Comparison of ENCODE assay signal across 11 mouse cellular contexts in the genomic region with DNA sequence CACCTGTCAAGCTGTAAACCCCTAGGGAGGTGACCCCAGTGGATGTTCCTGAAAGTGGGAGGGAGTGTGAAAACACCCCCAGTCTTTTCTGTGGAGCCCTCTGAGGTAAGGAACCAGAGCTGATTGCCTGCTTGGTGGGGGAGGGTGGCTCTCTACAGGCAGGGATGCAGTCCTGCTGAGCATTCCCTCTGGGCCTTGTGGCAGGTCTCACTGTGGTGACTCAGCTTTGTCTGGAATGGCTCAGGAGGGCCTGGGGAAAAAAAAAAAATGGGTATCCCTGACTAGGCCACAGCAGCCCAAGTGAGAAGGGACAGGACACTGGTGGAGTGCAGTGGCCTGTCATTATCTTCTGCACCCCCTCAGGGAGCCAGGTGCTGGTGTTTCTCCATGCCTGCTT. TPM values are rescaled to one million over a fixed set of nuclear protein-coding genes. Genes with fewer than 3 reads are reported as not detected.
DNase-seq lines count a peak whose midpoint lies in the region; ATAC-seq lines count a peak whose summit lies in the region.
"Had no signal": no experiment of that assay in that cellular context is flagged by ENCODE, and none has a peak within 500 bp of the region (broad histone marks: within the 10 kb centered on the region; RNA-seq: fewer than 3 reads in every experiment).

No protein-coding gene starts in this region.

- no peak overlapping the region for H3K27ac ChIP-seq in hindbrain, embryonic 12.5 days
- no peak overlapping the region for H3K27ac ChIP-seq in midbrain, embryonic 12.5 days (replicated peaks)
- H3K27ac ChIP-seq: left cerebral cortex, adult 2 months had no signal

- no peaks in the 10 kb centered on the region for H3K27me3 ChIP-seq in hindbrain, embryonic 12.5 days
- no peaks in the 10 kb centered on the region for H3K27me3 ChIP-seq in midbrain, embryonic 12.5 days

- no peak overlapping the region for H3K4me3 ChIP-seq in hindbrain, embryonic 12.5 days
- peak overlapping the region; percentile 86 for H3K4me3 ChIP-seq in midbrain, embryonic 12.5 days

- H3K4me1 ChIP-seq in hindbrain, embryonic 12.5 days, result peaks cover 17% of the 10 kb centered on the region
- peaks cover 21% of the 10 kb centered on the region for H3K4me1 ChIP-seq in midbrain, embryonic 12.5 days

- H3K9me3 ChIP-seq in hindbrain, embryonic 12.5 days (replicated peaks), result no peaks in the 10 kb centered on the region
- no peaks in the 10 kb centered on the region for H3K9me3 ChIP-seq in midbrain, embryonic 12.5 days

- H3K4me2 ChIP-seq in hindbrain, embryonic 12.5 days (replicated peaks), result peak overlapping the region; percentile 82
- H3K4me2 ChIP-seq in midbrain, embryonic 12.5 days (replicated peaks), result peak overlapping the region; percentile 88

- H3K36me3 ChIP-seq in hindbrain, embryonic 12.5 days, result peaks cover 17% of the 10 kb centered on the region
- H3K36me3 ChIP-seq in midbrain, embryonic 12.5 days, result peaks cover 18% of the 10 kb centered on the region

- H3K9ac ChIP-seq in hindbrain, embryonic 12.5 days, result peak overlapping the region; percentile 87; the same call in 1 of the 2 replicates
- H3K9ac ChIP-seq in midbrain, embryonic 12.5 days (replicated peaks), result peak overlapping the region; percentile 85

- peak; percentile 68 for DNase-seq in adrenal gland, adult 2 months
- no peak for DNase-seq in adrenal gland, postnatal 4 days (ENCODE audit: low spot score in 2 of 2)
- DNase-seq in adrenal gland, postnatal 14 days, result peak; percentile 69
- no peak for DNase-seq in frontal cortex, postnatal 14 days (ENCODE audit: low spot score in 2 of 2)
- no peak for DNase-seq in retina, postnatal 1 day
- DNase-seq in thymus, adult 18-20 months, result no peak
- DNase-seq: cerebellum, adult 9-11 months; right cerebral cortex, postnatal 14 days had no signal

- ATAC-seq in hindbrain, embryonic 12.5 days (ENCODE audit: low FRiP score), result no peak
- no peak for ATAC-seq in midbrain, embryonic 12.5 days (ENCODE audit: low FRiP score, low read depth)

RNA-seq across cellular contexts. Expression of a gene that starts 1.8 kb away (rescaled TPM):
- total RNA-seq in adrenal gland, adult 2 months (2021), result 10 to 100 TPM; 31.7 to 46.2 TPM
- 47.4 and 48.0 TPM in 2 replicates for polyA plus RNA-seq in adrenal gland, adult 2 months (2012; rRNA removed)
- total RNA-seq in adrenal gland, postnatal 4 days (2021), result 10 to 100 TPM; 26.1 to 26.8 TPM
- total RNA-seq in adrenal gland, postnatal 14 days (2021), result 22.3 and 22.6 TPM in 2 replicates
- polyA plus RNA-seq in hindbrain, embryonic 12.5 days (2016; fragmentation: Nextera tagmentation; extraction: Ambion mirVana), result 44.3 and 45.1 TPM in 2 replicates
- polyA plus RNA-seq in midbrain, embryonic 12.5 days (2016; fragmentation: Nextera tagmentation; extraction: Ambion mirVana), result 47.1 and 48.9 TPM in 2 replicates

RNA-seq across cellular contexts. Expression of a gene that starts 29.6 kb away (rescaled TPM):
- total RNA-seq in adrenal gland, adult 2 months (2021), result 10 to 100 TPM; 26.2 to 45.8 TPM
- polyA plus RNA-seq in adrenal gland, adult 2 months (2012; rRNA removed), result 86.0 and 113 TPM in 2 replicates
- 10 to 100 TPM; 38.1 to 43.3 TPM for total RNA-seq in adrenal gland, postnatal 4 days (2021)
- total RNA-seq in adrenal gland, postnatal 14 days (2021), result 34.6 and 41.1 TPM in 2 replicates
- polyA plus RNA-seq in hindbrain, embryonic 12.5 days (2016; fragmentation: Nextera tagmentation; extraction: Ambion mirVana), result 38.9 and 40.7 TPM in 2 replicates
- 40.6 and 45.3 TPM in 2 replicates for polyA plus RNA-seq in midbrain, embryonic 12.5 days (2016; fragmentation: Nextera tagmentation; extraction: Ambion mirVana)

RNA-seq across cellular contexts. Expression of a gene that starts 29.8 kb away (rescaled TPM):
- total RNA-seq in adrenal gland, adult 2 months (2021), result 100 to 1,000 TPM; 298 to 606 TPM
- 1,564 and 1,830 TPM in 2 replicates for polyA plus RNA-seq in adrenal gland, adult 2 months (2012; rRNA removed)
- total RNA-seq in adrenal gland, postnatal 4 days (2021), result 100 to 1,000 TPM; 168 to 169 TPM
- total RNA-seq in adrenal gland, postnatal 14 days (2021), result 344 and 362 TPM in 2 replicates
- polyA plus RNA-seq in hindbrain, embryonic 12.5 days (2016; fragmentation: Nextera tagmentation; extraction: Ambion mirVana), result 19.5 and 21.9 TPM in 2 replicates
- 13.5 and 22.0 TPM in 2 replicates for polyA plus RNA-seq in midbrain, embryonic 12.5 days (2016; fragmentation: Nextera tagmentation; extraction: Ambion mirVana)

Comparison
In these comparisons a context has a peak if more than half of its experiments do, and no peak if none do; other contexts are left out.
1. DNase-seq: peak in adrenal gland, adult 2 months (single experiment) and adrenal gland, postnatal 14 days (single experiment); none in adrenal gland, postnatal 4 days (0 of 2), frontal cortex, postnatal 14 days (0 of 2), retina, postnatal 1 day (single experiment) and thymus, adult 18-20 months (0 of 2).